Mouse (Mus musculus): Measurements from ENCODE around the gene Rbfox1. TPM values are rescaled to one million over a fixed set of nuclear protein-coding genes. Genes with fewer than 3 reads are reported as not detected.

Rbfox1 gene
- polyA plus RNA-seq, 1 experiment from 2014 or later = 3.1 TPM

DNA sequence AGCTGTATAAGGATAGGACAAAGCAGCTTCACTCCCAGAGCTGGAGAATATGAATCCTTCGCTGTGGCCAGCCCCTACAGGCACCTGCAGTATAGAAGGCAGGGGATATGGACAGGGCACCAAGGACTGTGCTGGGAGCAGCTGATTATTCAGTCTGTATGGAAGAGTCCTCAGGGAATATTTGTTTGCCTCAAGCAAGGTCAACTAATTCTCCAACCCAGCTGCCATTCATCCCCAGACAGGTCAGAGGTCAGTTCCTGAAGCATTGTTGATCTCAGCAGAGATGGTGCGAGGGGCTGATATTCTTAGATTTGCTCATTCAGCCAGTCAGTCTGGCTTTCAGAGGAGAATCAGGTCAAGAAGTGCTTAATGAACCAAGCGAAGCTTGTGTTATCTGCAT lies 1175.7 kb downstream of the Rbfox1 start:
- whole genome bisulfite sequencing (ENCODE audit: insufficient replicate concordance) = 71% methylated on average over 3 of the region's 3 CpGs

DNA sequence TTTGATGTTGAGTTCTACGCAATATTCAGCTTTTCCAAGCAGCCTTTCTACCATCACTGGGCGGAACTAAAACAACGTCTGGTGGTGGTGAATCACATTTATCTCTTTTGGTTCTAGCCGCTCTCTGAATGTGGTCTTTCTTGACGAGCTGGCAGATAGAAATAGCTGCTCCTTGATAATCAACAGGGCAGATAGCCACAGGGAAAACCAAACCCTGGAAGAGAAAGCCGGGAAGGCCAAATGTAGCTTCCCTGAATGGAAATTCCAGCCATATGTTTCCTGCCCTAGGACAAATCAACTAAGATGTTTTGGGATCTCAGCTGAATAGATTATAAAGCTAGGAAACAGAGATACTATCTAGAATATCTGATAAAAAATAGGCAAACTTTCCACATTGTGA lies 1177.4 kb downstream of the Rbfox1 start:
- no peak overlapping the region for H3K27ac ChIP-seq (ENCODE audit: low read depth, low read length)
- H3K27me3 ChIP-seq (ENCODE audit: control insufficient read depth, insufficient read depth, low read length) = no peaks in the 10 kb centered on the region
- H3K36me3 ChIP-seq (ENCODE audit: control insufficient read depth, insufficient read depth, low read length) = no peaks in the 10 kb centered on the region
- H3K9me3 ChIP-seq (replicated peaks; ENCODE audit: control insufficient read depth, low read length) = no peaks in the 10 kb centered on the region
- H3K4me2 ChIP-seq = no peak overlapping the region
- 0 out of 2 replicates have a peak, but pooled peaks cover 3% of the 10 kb centered on the region for H3K4me1 ChIP-seq (ENCODE audit: control insufficient read depth, insufficient read depth, low read length)
- no peak overlapping the region for H3K9ac ChIP-seq (ENCODE audit: low read depth, low read length)
- no peak for ATAC-seq (replicated peaks; ENCODE audit: insufficient number of reproducible peaks, low FRiP score, low TSS enrichment)
- no peak overlapping the region for H3K4me3 ChIP-seq (ENCODE audit: low read depth, low read length)
- 52% methylated on average over 6 of the region's 6 CpGs for WGBS (ENCODE audit: insufficient replicate concordance)

More for the DNA sequence above, 1175.7 kb downstream of the Rbfox1 start:
- no peak overlapping the region for H3K9ac ChIP-seq (ENCODE audit: low read depth, low read length)
- H3K9me3 ChIP-seq (replicated peaks; ENCODE audit: control insufficient read depth, low read length) = no peaks in the 10 kb centered on the region
- no peak overlapping the region for H3K4me2 ChIP-seq
- H3K27ac ChIP-seq (ENCODE audit: low read depth, low read length) = no peak overlapping the region
- no peak overlapping the region for H3K4me3 ChIP-seq (ENCODE audit: low read depth, low read length)
- no peaks in the 10 kb centered on the region for H3K36me3 ChIP-seq (ENCODE audit: control insufficient read depth, insufficient read depth, low read length)
- ATAC-seq (replicated peaks; ENCODE audit: insufficient number of reproducible peaks, low FRiP score, low TSS enrichment) = no peak
- 0 out of 2 replicates have a peak, but pooled peaks cover 3% of the 10 kb centered on the region for H3K4me1 ChIP-seq (ENCODE audit: control insufficient read depth, insufficient read depth, low read length)
- H3K27me3 ChIP-seq (ENCODE audit: control insufficient read depth, insufficient read depth, low read length) = no peaks in the 10 kb centered on the region

DNA sequence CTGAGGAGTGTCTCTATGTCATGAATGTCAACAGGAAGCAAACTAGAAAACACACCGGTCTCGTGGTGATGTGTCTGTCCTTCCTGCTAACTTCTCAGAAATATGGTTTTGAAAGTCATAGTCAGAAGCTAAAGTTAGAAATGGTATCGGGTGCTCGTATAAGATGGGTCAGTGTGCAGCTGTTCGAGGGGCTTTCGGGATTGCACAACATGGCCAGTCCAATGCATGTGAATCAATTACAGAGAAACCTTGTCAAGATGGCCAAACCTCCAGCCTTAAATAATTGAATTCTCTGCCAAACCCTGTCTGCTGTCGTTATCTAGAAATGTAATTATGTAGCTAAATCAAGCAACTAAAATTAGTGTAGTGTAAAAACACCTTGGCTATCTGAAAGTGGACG lies 1182.0 kb downstream of the Rbfox1 start:
- H3K4me2 ChIP-seq = no peak overlapping the region
- no peaks in the 10 kb centered on the region for H3K9me3 ChIP-seq (replicated peaks; ENCODE audit: control insufficient read depth, low read length)
- no peak overlapping the region for H3K27ac ChIP-seq (ENCODE audit: low read depth, low read length)
- H3K4me3 ChIP-seq (ENCODE audit: low read depth, low read length) = no peak overlapping the region
- H3K27me3 ChIP-seq (ENCODE audit: control insufficient read depth, insufficient read depth, low read length) = no peaks in the 10 kb centered on the region
- no peak overlapping the region for H3K9ac ChIP-seq (ENCODE audit: low read depth, low read length)
- H3K4me1 ChIP-seq (ENCODE audit: control insufficient read depth, insufficient read depth, low read length) = no peaks in the 10 kb centered on the region
- 85% methylated on average over 8 of the region's 8 CpGs for WGBS (ENCODE audit: insufficient replicate concordance)
- ATAC-seq (replicated peaks; ENCODE audit: insufficient number of reproducible peaks, low FRiP score, low TSS enrichment) = no peak
- no peaks in the 10 kb centered on the region for H3K36me3 ChIP-seq (ENCODE audit: control insufficient read depth, insufficient read depth, low read length)

DNA sequence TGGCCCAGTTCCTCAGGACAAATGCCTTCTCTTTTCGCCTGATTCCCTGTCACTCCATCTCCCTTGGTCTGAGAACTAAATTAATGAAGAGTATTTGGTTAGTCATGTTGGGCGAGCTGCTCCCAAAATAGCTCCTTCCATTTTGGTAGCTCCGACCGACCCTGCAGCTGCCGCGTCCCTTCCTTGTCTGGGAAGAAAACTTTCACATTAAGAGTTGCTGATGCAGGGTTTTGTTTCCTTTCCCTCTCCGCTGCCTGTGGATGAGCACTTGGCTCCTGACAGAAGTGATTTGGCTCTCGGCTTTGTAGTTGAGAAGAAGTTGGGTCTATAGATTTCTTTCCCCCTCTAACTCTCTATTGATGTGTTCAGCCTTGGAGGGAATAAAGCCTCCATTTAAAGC lies 1184.4 kb downstream of the Rbfox1 start:
- no peak overlapping the region for H3K27ac ChIP-seq (ENCODE audit: low read depth, low read length)
- no peaks in the 10 kb centered on the region for H3K36me3 ChIP-seq (ENCODE audit: control insufficient read depth, insufficient read depth, low read length)
- H3K9me3 ChIP-seq (replicated peaks; ENCODE audit: control insufficient read depth, low read length) = no peaks in the 10 kb centered on the region
- H3K4me3 ChIP-seq (ENCODE audit: low read depth, low read length) = no peak overlapping the region
- no peaks in the 10 kb centered on the region for H3K27me3 ChIP-seq (ENCODE audit: control insufficient read depth, insufficient read depth, low read length)
- 28% methylated on average over 8 of the region's 8 CpGs for WGBS (ENCODE audit: insufficient replicate concordance)
- no peak overlapping the region for H3K9ac ChIP-seq (ENCODE audit: low read depth, low read length)
- H3K4me1 ChIP-seq (ENCODE audit: control insufficient read depth, insufficient read depth, low read length) = no peaks in the 10 kb centered on the region
- peak overlapping the region; percentile 45 for H3K4me2 ChIP-seq
- no peak for ATAC-seq (replicated peaks; ENCODE audit: insufficient number of reproducible peaks, low FRiP score, low TSS enrichment)

DNA sequence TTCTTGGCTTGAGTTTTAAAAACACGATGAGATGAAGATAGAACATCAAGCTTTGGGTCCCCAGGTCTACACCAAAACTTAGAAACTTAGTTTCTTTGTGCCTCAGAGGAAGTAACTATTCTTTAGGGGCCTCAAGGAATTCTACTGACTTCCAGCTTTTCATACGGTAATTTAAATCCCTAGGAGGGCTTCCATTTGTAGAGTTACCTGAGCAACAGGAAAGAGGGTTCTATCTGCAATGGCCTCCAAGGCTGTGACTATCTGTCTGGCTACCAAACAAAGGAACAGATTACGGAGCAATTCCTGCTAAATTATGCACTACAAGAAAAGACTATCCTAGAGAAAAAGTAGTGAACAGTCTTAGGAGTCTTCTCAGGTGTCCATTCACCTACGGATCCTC lies 1189.6 kb downstream of the Rbfox1 start:
- H3K4me1 ChIP-seq (ENCODE audit: control insufficient read depth, insufficient read depth, low read length) = no peaks in the 10 kb centered on the region
- no peak overlapping the region for H3K9ac ChIP-seq (ENCODE audit: low read depth, low read length)
- H3K4me2 ChIP-seq = no peak overlapping the region
- H3K36me3 ChIP-seq (ENCODE audit: control insufficient read depth, insufficient read depth, low read length) = no peaks in the 10 kb centered on the region
- no peaks in the 10 kb centered on the region for H3K27me3 ChIP-seq (ENCODE audit: control insufficient read depth, insufficient read depth, low read length)
- no peaks in the 10 kb centered on the region for H3K9me3 ChIP-seq (replicated peaks; ENCODE audit: control insufficient read depth, low read length)
- no peak overlapping the region for H3K4me3 ChIP-seq (ENCODE audit: low read depth, low read length)
- 79% methylated on average over 4 of the region's 4 CpGs for WGBS (ENCODE audit: insufficient replicate concordance)
- ATAC-seq (replicated peaks; ENCODE audit: insufficient number of reproducible peaks, low FRiP score, low TSS enrichment) = no peak
- no peak overlapping the region for H3K27ac ChIP-seq (ENCODE audit: low read depth, low read length)

DNA sequence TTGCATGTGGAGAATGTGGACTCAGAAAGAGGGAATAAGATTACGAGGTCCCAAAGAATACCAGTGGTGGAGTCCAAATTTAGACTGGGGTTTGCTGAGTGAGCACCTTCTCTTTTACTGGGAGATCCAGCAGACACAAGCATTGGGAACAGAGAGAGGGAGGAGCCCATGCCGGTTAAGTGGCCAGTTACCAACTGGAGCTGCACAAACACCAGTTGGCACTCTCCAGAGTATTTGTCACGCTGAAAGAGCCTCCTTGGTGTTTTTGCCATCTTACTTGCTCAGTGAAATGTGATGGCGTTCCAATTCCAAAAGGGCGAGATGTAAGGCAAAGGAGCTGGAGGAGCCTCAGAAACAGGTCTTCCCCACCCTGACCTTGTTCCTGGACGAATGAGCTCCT lies 1190.6 kb downstream of the Rbfox1 start:
- H3K9ac ChIP-seq (ENCODE audit: low read depth, low read length) = no peak overlapping the region
- H3K27ac ChIP-seq (ENCODE audit: low read depth, low read length) = no peak overlapping the region
- H3K4me1 ChIP-seq (ENCODE audit: control insufficient read depth, insufficient read depth, low read length) = no peaks in the 10 kb centered on the region
- 83% methylated on average over 6 of the region's 6 CpGs for WGBS (ENCODE audit: insufficient replicate concordance)
- H3K9me3 ChIP-seq (replicated peaks; ENCODE audit: control insufficient read depth, low read length) = no peaks in the 10 kb centered on the region
- H3K4me3 ChIP-seq (ENCODE audit: low read depth, low read length) = no peak overlapping the region
- H3K36me3 ChIP-seq (ENCODE audit: control insufficient read depth, insufficient read depth, low read length) = no peaks in the 10 kb centered on the region
- ATAC-seq (replicated peaks; ENCODE audit: insufficient number of reproducible peaks, low FRiP score, low TSS enrichment) = no peak
- H3K27me3 ChIP-seq (ENCODE audit: control insufficient read depth, insufficient read depth, low read length) = no peaks in the 10 kb centered on the region
- H3K4me2 ChIP-seq = no peak overlapping the region

DNA sequence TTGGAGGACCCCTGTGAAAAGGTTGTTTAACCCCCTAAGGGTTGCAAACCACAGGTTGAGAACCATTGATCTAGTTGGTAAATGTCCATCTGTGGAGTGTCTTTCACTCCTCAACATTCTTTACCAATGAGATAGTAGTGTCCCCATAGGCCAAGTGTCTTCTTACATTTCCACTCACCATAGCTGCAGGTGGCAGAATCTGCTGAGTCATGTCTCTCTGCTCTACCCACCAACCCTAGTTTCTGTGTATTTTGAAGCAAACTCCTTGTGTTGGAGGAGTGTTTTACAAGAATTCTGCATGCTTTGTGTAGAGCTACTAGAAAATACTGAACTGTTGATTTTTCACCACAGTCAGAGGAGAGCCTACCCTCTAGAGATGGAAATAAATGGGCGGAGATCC lies 1191.2 kb downstream of the Rbfox1 start:
- ATAC-seq (replicated peaks; ENCODE audit: insufficient number of reproducible peaks, low FRiP score, low TSS enrichment) = no peak
- WGBS (ENCODE audit: insufficient replicate concordance) = 77% methylated on average over 1 of the region's 1 CpGs
- no peak overlapping the region for H3K27ac ChIP-seq (ENCODE audit: low read depth, low read length)
- no peaks in the 10 kb centered on the region for H3K9me3 ChIP-seq (replicated peaks; ENCODE audit: control insufficient read depth, low read length)
- no peaks in the 10 kb centered on the region for H3K27me3 ChIP-seq (ENCODE audit: control insufficient read depth, insufficient read depth, low read length)
- H3K4me1 ChIP-seq (ENCODE audit: control insufficient read depth, insufficient read depth, low read length) = no peaks in the 10 kb centered on the region
- H3K4me2 ChIP-seq = no peak overlapping the region
- no peak overlapping the region for H3K4me3 ChIP-seq (ENCODE audit: low read depth, low read length)
- H3K9ac ChIP-seq (ENCODE audit: low read depth, low read length) = no peak overlapping the region
- no peaks in the 10 kb centered on the region for H3K36me3 ChIP-seq (ENCODE audit: control insufficient read depth, insufficient read depth, low read length)

DNA sequence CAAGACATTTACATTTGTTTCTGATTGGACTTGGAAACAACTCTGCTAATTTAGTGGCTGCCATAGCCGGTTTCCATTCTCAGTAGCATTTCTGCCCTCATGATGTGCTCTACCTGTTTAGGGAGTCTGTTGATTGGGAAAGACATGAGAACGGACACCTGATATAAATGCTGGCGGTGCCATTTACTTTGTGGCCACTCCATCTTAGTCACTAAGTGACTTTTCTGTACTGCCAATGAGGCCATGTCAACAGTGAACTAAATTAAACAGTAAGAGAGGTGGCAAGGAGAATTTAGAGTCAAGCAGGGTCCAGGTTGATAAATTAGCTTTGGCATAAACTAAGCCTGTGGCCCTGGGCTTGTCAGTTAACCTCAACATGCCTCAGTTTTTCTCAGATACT lies 1191.6 kb downstream of the Rbfox1 start:
- H3K9me3 ChIP-seq (replicated peaks; ENCODE audit: control insufficient read depth, low read length) = no peaks in the 10 kb centered on the region
- H3K9ac ChIP-seq (ENCODE audit: low read depth, low read length) = no peak overlapping the region
- WGBS (ENCODE audit: insufficient replicate concordance) = 85% methylated on average over 3 of the region's 3 CpGs
- ATAC-seq (replicated peaks; ENCODE audit: insufficient number of reproducible peaks, low FRiP score, low TSS enrichment) = no peak
- no peaks in the 10 kb centered on the region for H3K4me1 ChIP-seq (ENCODE audit: control insufficient read depth, insufficient read depth, low read length)
- no peak overlapping the region for H3K4me3 ChIP-seq (ENCODE audit: low read depth, low read length)
- H3K27me3 ChIP-seq (ENCODE audit: control insufficient read depth, insufficient read depth, low read length) = no peaks in the 10 kb centered on the region
- H3K27ac ChIP-seq (ENCODE audit: low read depth, low read length) = no peak overlapping the region
- H3K4me2 ChIP-seq = no peak overlapping the region
- no peaks in the 10 kb centered on the region for H3K36me3 ChIP-seq (ENCODE audit: control insufficient read depth, insufficient read depth, low read length)

DNA sequence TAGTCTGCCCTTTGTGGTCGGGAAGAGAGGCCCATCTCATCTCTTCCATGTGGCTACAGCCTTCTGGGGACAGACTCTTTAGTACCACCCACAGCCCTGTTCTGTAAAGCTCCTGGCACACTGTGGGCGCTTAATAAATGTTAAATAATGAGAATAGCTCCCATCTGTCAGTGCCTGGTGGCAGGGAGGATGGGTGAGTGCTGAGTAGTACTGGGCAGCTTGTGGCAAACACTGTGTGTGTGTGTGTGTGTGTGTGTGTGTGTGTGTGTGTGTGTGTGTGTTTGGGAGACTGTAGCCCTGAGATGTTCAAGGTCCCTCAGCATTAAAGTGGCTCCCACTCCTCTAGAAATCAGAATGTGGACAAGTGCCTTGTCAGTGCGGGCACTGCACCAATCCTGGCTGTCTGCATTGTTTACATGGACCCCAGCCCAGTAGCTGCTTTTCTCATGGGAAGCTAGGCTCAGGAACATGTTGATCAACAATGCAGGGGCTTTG lies 1196.0 kb downstream of the Rbfox1 start:
- H3K9ac ChIP-seq (ENCODE audit: low read depth, low read length) = no peak overlapping the region
- no peaks in the 10 kb centered on the region for H3K36me3 ChIP-seq (ENCODE audit: control insufficient read depth, insufficient read depth, low read length)
- H3K27ac ChIP-seq (ENCODE audit: low read depth, low read length) = no peak overlapping the region
- 75% methylated on average over 3 of the region's 3 CpGs for WGBS (ENCODE audit: insufficient replicate concordance)
- H3K27me3 ChIP-seq (ENCODE audit: control insufficient read depth, insufficient read depth, low read length) = no peaks in the 10 kb centered on the region
- no peak overlapping the region for H3K4me2 ChIP-seq
- no peak overlapping the region for H3K4me3 ChIP-seq (ENCODE audit: low read depth, low read length)
- no peaks in the 10 kb centered on the region for H3K4me1 ChIP-seq (ENCODE audit: control insufficient read depth, insufficient read depth, low read length)
- no peak for ATAC-seq (replicated peaks; ENCODE audit: insufficient number of reproducible peaks, low FRiP score, low TSS enrichment)
- H3K9me3 ChIP-seq (replicated peaks; ENCODE audit: control insufficient read depth, low read length) = no peaks in the 10 kb centered on the region
